In genomic region chr7:28182320-28182719, GRCm38 (mm10) we compare ENCODE assay signal across 18 mouse cellular contexts. TPM values are rescaled to one million over a fixed set of nuclear protein-coding genes. Genes with fewer than 3 reads are reported as not detected.
A peak's percentile ranks its signal among the peaks of the same experiment; 100 is the strongest.
DNase-seq lines count a peak whose midpoint lies in the region; ATAC-seq and TF ChIP-seq lines count a peak whose summit lies in the region.
"Had no signal": no experiment of that assay in that cellular context is flagged by ENCODE, and none has a peak within 500 bp of the region (broad histone marks: within the 10 kb centered on the region; RNA-seq: fewer than 3 reads in every experiment).

No protein-coding gene starts in this region.

- DNase-seq in cerebellum, adult 11-12 months = peak; percentile 57
- DNase-seq in kidney, postnatal 10 days = peak; percentile 31
- DNase-seq in kidney, adult 9 months = no peak
- DNase-seq in testis, postnatal 14 days (ENCODE audit: low spot score) = no peak
- DNase-seq in skeletal muscle tissue, adult 2 months (ENCODE audit: low read depth, low spot score) = peak; percentile 61
- DNase-seq in urinary bladder, adult 2 months (ENCODE audit: low spot score) = no peak
- DNase-seq: adrenal gland, postnatal 10 days; cerebellum, postnatal 25 days; heart, adult 11 months; heart, postnatal 4 days had no signal

- H3K36me3 ChIP-seq in testis, adult 2 months (ENCODE audit: control insufficient read depth, insufficient read depth, low read length) = peaks cover 12% of the 10 kb centered on the region

- peaks cover 10% of the 10 kb centered on the region for H3K4me1 ChIP-seq in testis, adult 2 months (ENCODE audit: control insufficient read depth, insufficient read depth, low read length)

- H3K27ac ChIP-seq in testis, adult 2 months (ENCODE audit: control insufficient read depth, insufficient read depth, low read depth, low read length) = no peak overlapping the region
- H3K27ac ChIP-seq: forebrain, embryonic 13.5 days; heart, embryonic 13.5 days; hindbrain, embryonic 12.5 days had no signal

- no peaks in the 10 kb centered on the region for H3K27me3 ChIP-seq in testis, adult 2 months (ENCODE audit: control insufficient read depth, insufficient read depth, low read length)
- H3K27me3 ChIP-seq: forebrain, embryonic 13.5 days; heart, embryonic 13.5 days; hindbrain, embryonic 12.5 days had no signal

- no peak for ATAC-seq in cerebellum, adult (ENCODE audit: insufficient number of reproducible peaks, low FRiP score, low TSS enrichment)
- ATAC-seq: forebrain, embryonic 13.5 days; hindbrain, embryonic 16.5 days; inflammation-experienced regulatory T-cells, adult 6 months; intestine, postnatal 0 days had no signal

- no peak for TF ChIP-seq POLR2A in testis, adult 2 months (IDR thresholded peaks at IDR 0.05; ENCODE audit: control insufficient read depth, low read depth, low read length)

- peak overlapping the region; percentile 97 for H3K4me3 ChIP-seq in testis, adult 2 months (ENCODE audit: control insufficient read depth, low read depth, low read length)
- H3K4me3 ChIP-seq: heart, embryonic 13.5 days; hindbrain, embryonic 12.5 days had no signal

- no peak for TF ChIP-seq CTCF in testis, adult 2 months (IDR thresholded peaks at IDR 0.05; ENCODE audit: control insufficient read depth, insufficient read depth, insufficient replicate concordance, low read depth, low read length)

RNA-seq across cellular contexts. Expression of gene Dyrk1b, which starts 3.1 kb away (rescaled TPM):
- polyA plus RNA-seq in testis, adult 2 months (2012; rRNA removed) = 462 and 482 TPM in 2 replicates
- 11.7 and 17.6 TPM in 2 replicates for polyA plus RNA-seq in urinary bladder, adult 2 months (2012; rRNA removed)

RNA-seq across cellular contexts. Expression of gene Fbl, which starts 12.8 kb away (rescaled TPM):
- polyA plus RNA-seq in testis, adult 2 months (2012; rRNA removed) = 41.3 and 50.0 TPM in 2 replicates
- polyA plus RNA-seq in urinary bladder, adult 2 months (2012; rRNA removed) = 88.9 and 108 TPM in 2 replicates

RNA-seq across cellular contexts. Expression of gene 9530053A07Rik, which starts 53.1 kb away (rescaled TPM):
- polyA plus RNA-seq in testis, adult 2 months (2012; rRNA removed) = 0.04 and 0.05 TPM in 2 replicates
- 0.01 TPM in 1 of 2 replicates, not detected in the other for polyA plus RNA-seq in urinary bladder, adult 2 months (2012; rRNA removed)
- polyA plus RNA-seq: inflammation-experienced regulatory T-cells, adult 6 months had no signal

Comparison
In these comparisons a context has a peak if more than half of its experiments do, and no peak if none do; other contexts are left out.
1. DNase-seq: peak in cerebellum, adult 11-12 months (single experiment), kidney, postnatal 10 days (single experiment) and skeletal muscle tissue, adult 2 months (single experiment); none in kidney, adult 9 months (single experiment), testis, postnatal 14 days (single experiment) and urinary bladder, adult 2 months (single experiment).
2. RNA of gene Dyrk1b, which starts 3.1 kb away (polyA plus RNA-seq): 462 to 482 TPM in testis, adult 2 months; 11.7 to 17.6 TPM in urinary bladder, adult 2 months; every median in the first group is over 10 times any median in the second.